Mouse (Mus musculus) mouse embryonic stem cell (cell line): ENCODE measurements around the gene Cd276.

ENCODE experiments used
- in situ Hi-C, 2 experiments: fragments of 300-500 bp; cut with MboI; formaldehyde crosslinking; loops; 1 replicate in 1 of 2; 3 replicates in 1 of 2; pipeline ENCODE4 v1.14.3; 2019 to 2020; ENCODE audit warnings: low sequenced_read_pairs in 2 of 2, low pct_unique_long_range_greater_than_20kb in 1 of 2, mixed read lengths in 1 of 2; ENCODE audit not compliant: unreplicated experiment in 1 of 2

Cd276 gene

GRCm38 (mm10) chr9:58554056-58554907 is 955 bp downstream of the Cd276 start:
- in situ Hi-C loops, result no loop called here

- in situ Hi-C loops, result no loop called here
Observed at GRCm38 (mm10) chr9:58552083-58552482, 3.2 kb downstream of the Cd276 start.

- in situ Hi-C loops, result no loop called here
Observed at GRCm38 (mm10) chr9:58550928-58551327, 4.3 kb downstream of the Cd276 start.

GRCm38 (mm10) chr9:58549694-58550093 is 5.5 kb downstream of the Cd276 start:
- in situ Hi-C loops, result loop anchor here in 1 of 2 experiments (10.0 kb wide), 1 partner anchor 105 kb away; no protein-coding TSS in a partner anchor

GRCm38 (mm10) chr9:58548897-58549296 is 6.3 kb downstream of the Cd276 start:
- in situ Hi-C loops, result loop anchor here in 1 of 2 experiments (10.0 kb wide), 1 partner anchor 106 kb away; no protein-coding TSS in a partner anchor

- in situ Hi-C loops, result loop anchor here in 1 of 2 experiments (10.0 kb wide), 1 partner anchor 108 kb away; no protein-coding TSS in a partner anchor
Observed at GRCm38 (mm10) chr9:58546630-58547360, 8.4 kb downstream of the Cd276 start.

GRCm38 (mm10) chr9:58545428-58545827 is 9.8 kb downstream of the Cd276 start:
- in situ Hi-C loops, result loop anchor here in 1 of 2 experiments (10.0 kb wide), 1 partner anchor 109 kb away; no protein-coding TSS in a partner anchor

GRCm38 (mm10) chr9:58544879-58545324 is 10.3 kb downstream of the Cd276 start:
- in situ Hi-C loops, result loop anchor here (5.0 to 10.0 kb wide), 2 partner anchors 32 to 110 kb away; no protein-coding TSS in a partner anchor

- in situ Hi-C loops, result loop anchor here (5.0 to 10.0 kb wide), 2 partner anchors 35 to 113 kb away; no protein-coding TSS in a partner anchor
Observed at GRCm38 (mm10) chr9:58541895-58542338, 13.3 kb downstream of the Cd276 start.

- in situ Hi-C loops, result loop anchor here (5.0 to 10.0 kb wide), 2 partner anchors 37 to 115 kb away; no protein-coding TSS in a partner anchor
Observed at GRCm38 (mm10) chr9:58539886-58540285, 15.4 kb downstream of the Cd276 start.

- in situ Hi-C loops, result no loop called here
Observed at GRCm38 (mm10) chr9:58537774-58538173, 17.5 kb downstream of the Cd276 start.

- in situ Hi-C loops, result no loop called here
Observed at GRCm38 (mm10) chr9:58535447-58536134, 19.6 kb downstream of the Cd276 start.

- in situ Hi-C loops, result no loop called here
Observed at GRCm38 (mm10) chr9:58534766-58535165, 20.5 kb downstream of the Cd276 start.

- in situ Hi-C loops, result no loop called here
Observed at GRCm38 (mm10) chr9:58533322-58533721, 21.9 kb downstream of the Cd276 start.

GRCm38 (mm10) chr9:58532236-58532635 is 23.0 kb downstream of the Cd276 start:
- in situ Hi-C loops, result no loop called here

- in situ Hi-C loops, result no loop called here
Observed at GRCm38 (mm10) chr9:58530407-58530806, 24.8 kb downstream of the Cd276 start.

GRCm38 (mm10) chr9:58527841-58528240 is 27.4 kb downstream of the Cd276 start:
- in situ Hi-C loops, result no loop called here

GRCm38 (mm10) chr9:58525108-58525507 is 30.1 kb downstream of the Cd276 start:
- in situ Hi-C loops, result no loop called here
